10 mouse cellular contexts compared by ENCODE assay signal in genomic region chr16:23986871-23987270, GRCm38 (mm10). TPM values are rescaled to one million over a fixed set of nuclear protein-coding genes. Genes with fewer than 3 reads are reported as not detected.
DNase-seq lines count a peak whose midpoint lies in the region; ATAC-seq and TF ChIP-seq lines count a peak whose summit lies in the region.
"Had no signal": no experiment of that assay in that cellular context is flagged by ENCODE, and none has a peak within 500 bp of the region (broad histone marks: within the 10 kb centered on the region; RNA-seq: fewer than 3 reads in every experiment).

No protein-coding gene starts in this region.

- in situ Hi-C loops in ES-E14 (cut with MboI; ENCODE audit: low sequenced_read_pairs in 2 of 2, unreplicated experiment in 2 of 2), result loop anchor here (10.0 to 25.0 kb wide), 4 partner anchors 325 to 1278 kb away; no protein-coding TSS in a partner anchor

- H3K9ac ChIP-seq in ES-E14 (ENCODE audit: insufficient read depth, low read depth, low read length, poor library complexity, severe bottlenecking), result peak overlapping the region; percentile 27; the same call in 1 of the 2 replicates
- H3K9ac ChIP-seq in embryonic facial prominence, embryonic 14.5 days (ENCODE audit: low read depth, low read length), result peak overlapping the region; percentile 88
- peak overlapping the region; percentile 45; the same call in 1 of the 2 replicates for H3K9ac ChIP-seq in hindbrain, embryonic 12.5 days
- H3K9ac ChIP-seq in liver, embryonic 15.5 days, result peak overlapping the region; percentile 45

- under 1% methylated on average over 17 of the region's 17 CpGs for whole genome bisulfite sequencing in embryonic facial prominence, embryonic 14.5 days
- under 1% methylated on average over 17 of the region's 17 CpGs for WGBS in hindbrain, embryonic 12.5 days
- under 1% methylated on average over 17 of the region's 17 CpGs for WGBS in liver, embryonic 15.5 days (ENCODE audit: insufficient replicate concordance)
- 2% methylated on average over 17 of the region's 17 CpGs for WGBS in small intestine, adult 2 months

- H3K4me2 ChIP-seq in embryonic facial prominence, embryonic 14.5 days (ENCODE audit: low read depth, low read length), result peak overlapping the region; percentile 93
- H3K4me2 ChIP-seq in hindbrain, embryonic 12.5 days (replicated peaks), result peak overlapping the region; percentile 97
- H3K4me2 ChIP-seq in liver, embryonic 15.5 days, result peak overlapping the region; percentile 91

- H3K27ac ChIP-seq in ES-E14 (ENCODE audit: insufficient read depth, low read depth, low read length, poor library complexity, severe bottlenecking), result no peak overlapping the region
- peak overlapping the region; percentile 57 for H3K27ac ChIP-seq in embryonic facial prominence, embryonic 14.5 days (replicated peaks; ENCODE audit: low read depth, low read length)
- no peak overlapping the region for H3K27ac ChIP-seq in hindbrain, embryonic 12.5 days
- peak overlapping the region; percentile 92 for H3K27ac ChIP-seq in liver, embryonic 15.5 days (replicated peaks)
- peak overlapping the region; percentile 61 for H3K27ac ChIP-seq in small intestine, adult 2 months (ENCODE audit: insufficient read depth, low read depth, low read length)

- H3K4me3 ChIP-seq in ES-E14 (ENCODE audit: insufficient read depth in 1 of 2, low read depth in 1 of 2, low read length in 2 of 2, poor library complexity in 1 of 2, severe bottlenecking in 1 of 2), result peak overlapping the region; percentile 71 to 97
- H3K4me3 ChIP-seq in embryonic facial prominence, embryonic 14.5 days (ENCODE audit: low read depth, low read length), result peak overlapping the region; percentile 78
- H3K4me3 ChIP-seq in hindbrain, embryonic 12.5 days, result peak overlapping the region; percentile 71
- peak overlapping the region; percentile 68 for H3K4me3 ChIP-seq in liver, embryonic 15.5 days (replicated peaks)
- H3K4me3 ChIP-seq in small intestine, adult 2 months (ENCODE audit: low read depth, low read length), result peak overlapping the region; percentile 70

- H3K4me1 ChIP-seq in ES-E14 (ENCODE audit: control insufficient read depth in 2 of 2, insufficient read depth in 2 of 2, low read length in 2 of 2, poor library complexity in 1 of 2), result peaks cover 10 to 17% of the 10 kb centered on the region in 2 experiments; a peak in 2 of 4 replicates
- H3K4me1 ChIP-seq in embryonic facial prominence, embryonic 14.5 days (ENCODE audit: control insufficient read depth, insufficient read depth, low read length), result peaks cover 25% of the 10 kb centered on the region
- H3K4me1 ChIP-seq in hindbrain, embryonic 12.5 days, result peaks cover 34% of the 10 kb centered on the region
- peaks cover 31% of the 10 kb centered on the region for H3K4me1 ChIP-seq in liver, embryonic 15.5 days (replicated peaks)
- peaks cover 5% of the 10 kb centered on the region for H3K4me1 ChIP-seq in small intestine, adult 2 months (ENCODE audit: control insufficient read depth, insufficient read depth, insufficient read length, low read length)

- no peaks in the 10 kb centered on the region for H3K36me3 ChIP-seq in ES-E14 (ENCODE audit: control insufficient read depth, insufficient read depth, low read length, poor library complexity, severe bottlenecking)
- no peaks in the 10 kb centered on the region for H3K36me3 ChIP-seq in embryonic facial prominence, embryonic 14.5 days (ENCODE audit: control insufficient read depth, insufficient read depth, low read length)
- no peaks in the 10 kb centered on the region for H3K36me3 ChIP-seq in hindbrain, embryonic 12.5 days
- no peaks in the 10 kb centered on the region for H3K36me3 ChIP-seq in liver, embryonic 15.5 days (replicated peaks)
- H3K36me3 ChIP-seq in small intestine, adult 2 months (ENCODE audit: control insufficient read depth, insufficient read depth, low read length), result no peaks in the 10 kb centered on the region

- TF ChIP-seq CTCF in small intestine, adult 2 months (IDR thresholded peaks at IDR 0.05; ENCODE audit: extremely low read depth, insufficient read length, insufficient replicate concordance, low read depth, low read length), result no peak

- no peak for ATAC-seq in embryonic facial prominence, embryonic 14.5 days (ENCODE audit: low read depth)
- ATAC-seq in hindbrain, embryonic 12.5 days (ENCODE audit: low FRiP score), result no peak
- ATAC-seq in liver, embryonic 15.5 days (ENCODE audit: insufficient read depth), result no peak
- ATAC-seq: Patski had no signal

- peaks cover under 1% of the 10 kb centered on the region; the same call in 1 of the 2 replicates for H3K27me3 ChIP-seq in embryonic facial prominence, embryonic 14.5 days (replicated peaks; ENCODE audit: control insufficient read depth, insufficient read depth, low read length)
- H3K27me3 ChIP-seq in hindbrain, embryonic 12.5 days, result peaks cover 42% of the 10 kb centered on the region
- peaks cover 100% of the 10 kb centered on the region for H3K27me3 ChIP-seq in liver, embryonic 15.5 days
- H3K27me3 ChIP-seq in small intestine, adult 2 months (ENCODE audit: control insufficient read depth, insufficient read depth, low read length), result no peaks in the 10 kb centered on the region
- H3K27me3 ChIP-seq: Patski had no signal

- H3K9me3 ChIP-seq in ES-E14 (ENCODE audit: control insufficient read depth, insufficient read depth, low read depth, low read length), result no peaks in the 10 kb centered on the region
- H3K9me3 ChIP-seq in embryonic facial prominence, embryonic 14.5 days (ENCODE audit: control insufficient read depth, low read length), result no peaks in the 10 kb centered on the region
- no peaks in the 10 kb centered on the region for H3K9me3 ChIP-seq in hindbrain, embryonic 12.5 days (replicated peaks)
- no peaks in the 10 kb centered on the region for H3K9me3 ChIP-seq in liver, embryonic 15.5 days (replicated peaks)

- DNase-seq in embryo, embryonic 10.5 days (ENCODE audit: low spot score), result peak; percentile 34
- DNase-seq in embryo, embryonic 10 days (ENCODE audit: low spot score), result no peak
- DNase-seq in ES-E14 (ENCODE audit: low read depth, low spot score), result no peak
- no peak for DNase-seq in embryonic facial prominence, embryonic 14.5 days (ENCODE audit: low spot score)
- no peak for DNase-seq in layer of hippocampus, postnatal 25 days (ENCODE audit: extremely low spot score in 1 of 2, low spot score in 1 of 2)

- TF ChIP-seq POLR2A in small intestine, adult 2 months (IDR thresholded peaks at IDR 0.05; ENCODE audit: low read depth, low read length), result no peak

TF ChIP-seq in ES-E14, 5 proteins besides CTCF, POLR2A, EP300 and RAD21:
- no peak for TF ChIP-seq MAFK (IDR thresholded peaks at IDR 0.05; ENCODE audit: insufficient read depth, low read depth, low read length)
- no peak for TF ChIP-seq ZNF384 (IDR thresholded peaks at IDR 0.05; ENCODE audit: low read depth, low read length)
- no peak for TF ChIP-seq CHD2 (IDR thresholded peaks at IDR 0.05; ENCODE audit: low read depth, low read length)
- no peak for TF ChIP-seq HCFC1 (IDR thresholded peaks at IDR 0.05; ENCODE audit: borderline replicate concordance, insufficient read depth, low read length)

RNA-seq across cellular contexts. Expression of gene Gm37419, which starts 1.4 kb away (rescaled TPM):
- total RNA-seq in ES-E14 (2012; rRNA removed), result not detected in 2 replicates
- not detected in 2 replicates for polyA plus RNA-seq in embryonic facial prominence, embryonic 14.5 days (2014; fragmentation: Nextera tagmentation; extraction: Ambion mirVana)
- not detected in 2 replicates for polyA plus RNA-seq in hindbrain, embryonic 12.5 days (2016; fragmentation: Nextera tagmentation; extraction: Ambion mirVana)
- not detected in 2 replicates for polyA plus RNA-seq in liver, embryonic 15.5 days (2015; fragmentation: Nextera tagmentation; extraction: Ambion mirVana)
- polyA plus RNA-seq in small intestine, adult 2 months (2012; rRNA removed), result not detected in 2 replicates
- not detected for total RNA-seq in layer of hippocampus, postnatal 25 days (2021)
- total RNA-seq: left cerebral cortex, postnatal 36 days had no signal

RNA-seq across cellular contexts. Expression of gene Bcl6, which starts 1.8 kb away (rescaled TPM):
- 1.1 and 1.5 TPM in 2 replicates for total RNA-seq in ES-E14 (2012; rRNA removed)
- polyA plus RNA-seq in embryonic facial prominence, embryonic 14.5 days (2014; fragmentation: Nextera tagmentation; extraction: Ambion mirVana), result 2.5 and 3.0 TPM in 2 replicates
- 0.12 and 0.18 TPM in 2 replicates for polyA plus RNA-seq in hindbrain, embryonic 12.5 days (2016; fragmentation: Nextera tagmentation; extraction: Ambion mirVana)
- polyA plus RNA-seq in liver, embryonic 15.5 days (2015; fragmentation: Nextera tagmentation; extraction: Ambion mirVana), result 0.25 and 0.33 TPM in 2 replicates
- polyA plus RNA-seq in small intestine, adult 2 months (2012; rRNA removed), result 4.1 and 12.2 TPM in 2 replicates
- total RNA-seq in layer of hippocampus, postnatal 25 days (2021), result 10 to 100 TPM; 50.2 to 53.1 TPM

RNA-seq across cellular contexts. Expression of gene Rtp2, which starts 54.7 kb away (rescaled TPM):
- 0.18 TPM in 1 of 2 replicates, not detected in the other for total RNA-seq in ES-E14 (2012; rRNA removed)
- polyA plus RNA-seq in embryonic facial prominence, embryonic 14.5 days (2014; fragmentation: Nextera tagmentation; extraction: Ambion mirVana), result 0.79 and 0.84 TPM in 2 replicates
- not detected in 2 replicates for polyA plus RNA-seq in hindbrain, embryonic 12.5 days (2016; fragmentation: Nextera tagmentation; extraction: Ambion mirVana)
- polyA plus RNA-seq in liver, embryonic 15.5 days (2015; fragmentation: Nextera tagmentation; extraction: Ambion mirVana), result not detected in 2 replicates
- not detected in 2 replicates for polyA plus RNA-seq in small intestine, adult 2 months (2012; rRNA removed)
- under 1 TPM; 0.47 to 0.49 TPM for total RNA-seq in layer of hippocampus, postnatal 25 days (2021)
- total RNA-seq: left cerebral cortex, postnatal 36 days had no signal
- polyA plus RNA-seq: Patski had no signal

Comparison
In these comparisons a context has a peak if more than half of its experiments do, and no peak if none do; other contexts are left out.
1. H3K27ac ChIP-seq: peak in embryonic facial prominence, embryonic 14.5 days (single experiment), liver, embryonic 15.5 days (single experiment) and small intestine, adult 2 months (single experiment); none in ES-E14 (single experiment) and hindbrain, embryonic 12.5 days (single experiment).
2. H3K9ac ChIP-seq: peak in every context shown above with its lines; median percentile 88 in embryonic facial prominence, embryonic 14.5 days; 45 in hindbrain, embryonic 12.5 days; 45 in liver, embryonic 15.5 days; 27 in ES-E14.
3. Peak in every context shown above with its lines, with median percentiles within 50 percentile points of each other: H3K4me3 ChIP-seq and H3K4me2 ChIP-seq.